Mouse (Mus musculus): ENCODE results near the gene Crim1. TPM values are rescaled to one million over a fixed set of nuclear protein-coding genes. Genes with fewer than 3 reads are reported as not detected.

Crim1 gene
- 31.0 and 36.7 TPM in 2 replicates for polyA plus RNA-seq (2012; rRNA removed)

DNA sequence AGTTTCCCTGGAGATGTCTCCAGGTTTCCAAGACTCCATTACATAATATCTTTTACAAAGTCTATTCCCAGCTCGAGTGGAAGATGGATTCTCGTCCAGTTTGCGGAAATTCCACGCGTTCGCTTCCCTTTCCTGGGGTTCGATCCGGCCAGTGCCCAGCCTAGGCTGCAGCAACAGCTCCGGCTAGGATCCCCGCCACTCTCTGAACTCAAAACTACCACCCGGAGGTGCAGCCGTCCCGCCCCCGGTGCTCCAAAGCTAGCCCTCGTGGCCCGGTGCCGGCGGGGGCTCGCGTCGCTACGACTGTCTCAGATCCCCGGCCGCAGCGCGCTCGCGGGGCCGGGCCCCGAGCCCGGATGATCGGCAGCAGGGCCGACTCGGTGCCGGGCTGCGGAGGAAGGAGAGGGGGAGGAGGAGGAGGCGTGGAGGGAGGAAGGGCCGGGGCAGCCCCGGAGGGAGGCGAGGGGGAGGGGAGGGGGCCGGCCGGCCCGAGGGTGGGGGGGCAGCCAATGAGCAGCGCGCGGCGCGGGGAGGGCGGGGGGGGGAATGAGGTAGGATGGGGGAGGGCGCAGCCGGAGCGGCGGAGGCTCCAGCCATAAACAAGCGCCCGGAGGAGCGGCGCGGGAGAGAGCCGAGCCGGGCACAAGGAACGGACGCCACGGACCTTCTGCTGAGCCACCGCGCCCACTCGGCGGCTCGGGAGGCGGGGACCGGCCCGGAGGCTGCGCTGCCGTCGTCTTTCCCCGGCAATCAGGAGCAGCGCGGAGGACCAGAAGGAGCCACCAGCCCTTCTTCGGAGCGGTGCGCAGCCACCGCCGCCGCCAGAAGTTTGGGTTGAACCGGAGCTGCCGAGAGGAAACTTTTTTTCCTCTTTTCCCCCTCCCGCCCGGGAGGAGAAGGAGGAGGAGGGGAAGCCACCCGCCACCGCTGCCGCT is at the start of gene Crim1:
TSS of gene Crim1 (plus strand) at position 623 of the 935 bp plus-strand sequence.
- DNase-seq (ENCODE audit: low spot score), result peak; percentile 82

GRCm38 (mm10) chr17:78151479-78152282 is 48.4 kb upstream of the Crim1 start:
- no peak for DNase-seq (ENCODE audit: low spot score)

GRCm38 (mm10) chr17:78163278-78163677 is 36.8 kb upstream of the Crim1 start:
- DNase-seq (ENCODE audit: low spot score), result no peak

DNA sequence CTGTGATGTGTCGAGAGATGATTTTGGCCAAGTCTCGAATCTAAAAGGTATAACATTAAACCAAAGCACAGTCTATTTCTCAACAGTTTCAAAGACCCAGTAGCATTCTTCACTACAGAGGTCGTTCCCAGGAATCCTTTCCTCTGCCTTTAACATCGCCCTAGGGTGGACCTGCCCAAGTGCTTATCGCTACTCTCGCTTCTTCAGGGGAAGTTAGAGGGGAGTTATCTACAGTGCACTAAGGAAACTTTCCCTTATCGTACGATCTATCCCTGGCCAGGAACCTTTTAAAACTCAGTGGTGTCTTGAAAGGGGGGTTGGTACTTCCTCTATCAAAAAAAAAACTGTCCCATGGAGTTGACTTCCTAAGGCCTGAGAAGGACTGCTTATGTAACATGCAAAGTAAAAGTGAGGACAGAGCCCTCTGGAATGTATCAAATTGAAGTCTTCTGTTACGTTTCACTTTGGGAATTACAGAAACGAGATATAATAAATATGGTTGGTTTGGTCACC is 36.3 kb upstream of the Crim1 start:
- no peak for DNase-seq (ENCODE audit: low spot score)

- DNase-seq (ENCODE audit: low spot score), result no peak
Observed at GRCm38 (mm10) chr17:78165855-78166254, 34.2 kb upstream of the Crim1 start.

- no peak for DNase-seq (ENCODE audit: low spot score)
Observed at GRCm38 (mm10) chr17:78166566-78166965, 33.5 kb upstream of the Crim1 start.

- DNase-seq (ENCODE audit: low spot score), result no peak
Observed at GRCm38 (mm10) chr17:78172371-78172770, 27.7 kb upstream of the Crim1 start.

GRCm38 (mm10) chr17:78180766-78181165 is 19.3 kb upstream of the Crim1 start:
- DNase-seq (ENCODE audit: low spot score), result no peak

DNA sequence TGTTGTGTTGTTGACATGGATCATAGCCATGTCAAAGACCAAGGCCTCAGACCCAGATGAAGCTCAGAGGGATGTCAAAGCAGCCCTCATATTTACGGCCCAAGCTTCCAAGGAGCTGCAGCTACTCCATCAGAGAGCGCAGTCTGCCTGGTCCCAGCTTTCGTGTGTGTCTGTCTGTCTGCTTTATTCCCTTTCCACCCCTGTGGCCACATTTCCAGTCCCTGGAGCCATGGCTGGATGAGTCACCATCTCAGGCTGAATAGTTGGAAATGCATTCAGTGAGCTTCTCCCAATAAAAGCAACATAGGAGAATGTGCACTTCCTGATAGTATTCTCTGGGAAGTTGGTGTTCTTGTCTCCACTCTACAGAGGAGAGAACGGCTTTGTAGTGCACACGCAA is 3.9 kb upstream of the Crim1 start:
- no peak for DNase-seq (ENCODE audit: low spot score)

- peak; percentile 32 for DNase-seq (ENCODE audit: low spot score)
Observed at GRCm38 (mm10) chr17:78197111-78197510, 2.9 kb upstream of the Crim1 start.

DNA sequence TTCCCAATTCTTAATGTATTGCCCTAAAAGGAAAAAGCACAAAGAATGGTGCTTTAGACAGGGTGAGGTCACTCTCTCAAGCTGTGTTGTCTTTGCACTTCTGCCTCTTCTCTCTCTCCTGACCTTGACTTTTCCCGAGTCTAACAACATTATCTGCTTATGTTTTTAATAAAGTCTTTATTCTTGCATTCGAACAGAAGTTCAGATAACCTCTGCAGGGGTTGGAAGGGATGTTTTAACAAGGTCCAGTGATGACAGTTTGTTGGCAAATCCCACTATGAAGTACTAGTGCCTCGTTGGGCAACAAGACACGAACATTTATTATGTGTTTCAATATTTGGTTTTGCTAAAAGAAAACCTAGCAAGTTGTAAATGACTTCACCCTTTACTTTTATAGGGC is 1.9 kb upstream of the Crim1 start:
- no peak for DNase-seq (ENCODE audit: low spot score)

GRCm38 (mm10) chr17:78198820-78199219 is 1.2 kb upstream of the Crim1 start:
- no peak for DNase-seq (ENCODE audit: low spot score)

- DNase-seq (ENCODE audit: low spot score), result no peak
Observed at GRCm38 (mm10) chr17:78199231-78199625, 820 bp upstream of the Crim1 start.

- peak; percentile 59 for DNase-seq (ENCODE audit: low spot score)
Observed at GRCm38 (mm10) chr17:78200561-78201220, 643 bp downstream of the Crim1 start.

DNA sequence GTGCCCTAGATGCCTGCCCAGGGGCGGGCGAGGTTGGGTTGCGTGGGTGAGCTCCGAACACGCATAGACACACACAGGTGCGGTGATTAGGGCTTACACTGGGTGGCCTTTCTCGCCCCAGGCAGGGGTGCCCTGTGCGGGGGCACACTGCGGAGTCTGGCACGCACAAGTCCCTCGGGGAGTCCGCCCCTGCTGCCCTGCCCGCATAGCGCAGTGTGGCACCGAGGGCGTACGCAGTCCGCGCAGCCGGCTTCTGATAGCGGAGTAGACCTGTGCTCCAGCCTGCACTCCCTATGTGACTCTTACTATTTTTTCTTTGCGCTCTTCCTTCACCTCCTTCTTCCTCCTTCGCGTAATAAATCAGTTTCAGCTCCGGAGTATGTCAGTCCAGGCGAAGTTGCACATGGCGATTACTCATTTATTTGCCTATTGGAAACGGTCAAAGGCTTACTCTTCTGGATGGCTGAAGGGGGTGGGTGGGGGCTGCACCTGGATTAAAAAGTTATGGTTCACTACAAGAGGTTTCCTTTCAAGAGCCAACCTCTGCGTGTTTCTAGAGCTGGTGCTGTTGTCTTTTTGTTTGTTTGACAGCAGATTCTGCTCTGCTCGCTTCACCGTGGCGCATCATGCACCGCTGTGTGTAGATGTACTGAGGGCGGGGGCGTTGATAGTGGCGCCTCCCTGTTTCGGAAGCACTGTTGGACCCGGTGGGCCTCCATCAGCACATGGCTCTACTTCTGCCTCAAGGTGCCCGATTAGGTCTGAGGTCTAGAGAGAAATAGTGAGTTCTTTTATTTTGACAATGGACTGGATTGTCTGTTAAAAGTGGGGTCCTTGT is 1.4 kb downstream of the Crim1 start:
- DNase-seq (ENCODE audit: low spot score), result peak; percentile 54

DNA sequence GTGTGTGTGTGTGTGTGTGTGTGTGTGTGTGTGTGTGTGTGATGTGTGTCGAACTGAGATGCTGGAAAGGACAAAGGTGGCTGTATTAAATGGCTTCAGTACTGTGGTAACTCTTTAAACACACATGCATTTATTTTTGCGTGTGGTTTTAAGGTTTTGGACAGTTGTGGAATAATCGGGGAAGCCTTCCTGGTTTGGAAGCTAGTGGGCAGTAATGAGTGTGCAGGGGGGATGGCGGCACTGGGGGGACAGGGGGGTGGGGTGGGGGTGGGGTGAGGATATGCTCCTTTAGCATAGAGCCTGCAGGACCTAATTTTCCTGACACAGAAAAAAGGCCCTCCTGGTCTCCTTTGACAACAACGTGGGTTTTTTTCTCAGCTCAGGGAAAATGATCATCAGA is 2.2 kb downstream of the Crim1 start:
- DNase-seq (ENCODE audit: low spot score), result no peak

DNA sequence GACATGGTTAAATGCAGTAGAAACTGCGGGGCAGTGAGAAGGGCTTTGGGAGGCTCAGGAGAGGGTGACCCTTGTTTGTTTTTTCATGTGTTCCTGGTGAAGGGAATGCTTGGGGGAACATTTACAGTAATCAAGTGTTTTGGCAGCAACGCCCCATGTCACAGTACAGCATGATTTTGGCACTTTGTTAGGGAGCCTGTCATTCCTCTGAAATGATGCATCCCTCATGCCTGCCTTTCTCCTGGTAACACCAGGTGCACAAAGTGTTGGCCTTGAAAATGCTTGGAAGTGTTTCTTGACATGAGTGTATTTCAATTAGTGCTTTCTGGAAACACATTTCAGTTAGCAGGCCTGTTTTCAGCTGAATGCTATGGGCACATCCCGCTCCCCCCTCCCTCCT is 2.7 kb downstream of the Crim1 start:
- DNase-seq (ENCODE audit: low spot score), result no peak

DNA sequence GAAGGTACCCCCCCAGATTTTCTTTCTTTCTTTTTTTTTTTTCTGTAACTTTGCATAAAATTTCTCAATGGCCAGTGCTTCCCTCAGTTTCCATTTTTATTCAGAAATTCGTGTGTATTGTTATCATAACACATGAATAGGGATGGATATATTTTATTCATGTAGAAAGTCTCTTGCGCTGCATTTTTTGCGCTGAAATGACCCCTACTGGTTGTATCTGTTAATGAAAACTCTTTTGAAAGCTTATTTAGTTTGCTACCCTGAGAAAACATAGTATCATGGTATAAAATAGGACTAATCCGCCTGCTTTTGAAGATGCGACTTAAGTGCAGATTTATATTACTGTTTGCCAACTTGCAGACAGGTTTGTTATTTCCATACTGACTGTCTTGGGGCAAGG is 3.4 kb downstream of the Crim1 start:
- DNase-seq (ENCODE audit: low spot score), result no peak

DNA sequence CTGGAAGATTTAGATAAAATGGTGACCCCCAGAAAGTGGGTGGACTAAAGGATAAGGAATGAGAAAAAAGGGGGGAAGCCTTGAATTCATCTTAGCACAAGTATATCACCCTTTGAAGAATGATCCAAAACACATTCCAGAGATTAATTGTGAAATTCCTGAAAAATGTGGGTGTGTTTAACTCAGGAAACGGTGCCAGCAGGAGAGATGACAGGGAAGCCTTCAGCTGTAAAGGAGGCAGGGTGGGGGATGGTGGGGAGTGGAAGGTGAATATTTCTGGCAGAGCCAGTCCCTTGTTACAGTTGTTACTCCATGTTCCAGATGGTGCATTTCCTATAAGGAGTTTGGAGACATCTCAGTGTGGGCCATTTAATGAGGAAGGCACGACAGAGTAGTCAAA is 6.4 kb downstream of the Crim1 start:
- DNase-seq (ENCODE audit: low spot score), result no peak

- no peak for DNase-seq (ENCODE audit: low spot score)
Observed at GRCm38 (mm10) chr17:78207246-78207645, 7.2 kb downstream of the Crim1 start.

DNA sequence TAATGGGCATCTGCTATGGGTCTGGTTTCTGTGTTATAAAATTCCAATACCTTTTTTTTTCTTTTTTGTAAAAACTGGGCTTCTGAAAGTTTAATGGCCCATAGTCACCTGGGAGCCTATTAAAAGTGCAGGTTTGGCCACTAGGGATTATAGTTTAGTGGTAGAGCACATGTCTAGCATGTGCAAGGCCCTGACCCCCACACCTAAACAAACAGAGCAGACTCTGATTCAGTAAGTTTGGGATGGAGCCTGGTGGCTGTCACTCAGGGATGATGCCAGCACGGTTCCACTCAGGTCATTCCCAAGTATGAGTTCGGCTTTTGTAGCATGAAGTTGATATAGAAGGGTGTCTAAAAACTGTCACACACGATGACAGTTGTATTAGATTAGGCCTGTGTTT is 8.8 kb downstream of the Crim1 start:
- no peak for DNase-seq (ENCODE audit: low spot score)
